Mouse (Mus musculus) hindbrain, embryonic 11.5 days (tissue): Measurements from ENCODE around the gene Dleu7. TPM values are rescaled to one million over a fixed set of nuclear protein-coding genes. Genes with fewer than 3 reads are reported as not detected.
A peak's percentile ranks its signal among the peaks of the same experiment; 100 is the strongest.

Experiments used
- ATAC-seq: fragments of 200-750 bp; cut with Nextera tagmentation; 2 replicates; pipeline ENCODE4 v1.8.0; 2017; ENCODE audit warnings: mild to moderate bottlenecking, moderate TSS enrichment, moderate library complexity; ENCODE audit not compliant: low FRiP score
- DNase-seq: peaks from one replicate; pipeline ENCODE4 v3.0.0-alpha.2; 2015; ENCODE audit warnings: low spot score
- H3K27ac ChIP-seq: fragments of 300-500 bp; sonication (generic); 2 replicates; pipeline ENCODE4 v1.5.1; 2014; ENCODE audit warnings: mild to moderate bottlenecking, low read depth, low read length
- H3K27me3 ChIP-seq: fragments of 300-500 bp; sonication (generic); 2 replicates; pipeline ENCODE4 v1.6.1; 2014; ENCODE audit warnings: mild to moderate bottlenecking, low read length, moderate library complexity, mixed read lengths; ENCODE audit not compliant: control insufficient read depth, insufficient read depth
- H3K36me3 ChIP-seq: fragments of 300-500 bp; sonication (generic); 2 replicates; pipeline ENCODE4 v1.6.1; 2014; ENCODE audit warnings: mild to moderate bottlenecking, low read length, moderate library complexity, mixed read lengths; ENCODE audit not compliant: control insufficient read depth, insufficient read depth
- H3K4me1 ChIP-seq: fragments of 300-500 bp; sonication (generic); replicated peaks from 2 replicates; pipeline ENCODE4 v1.6.1; 2014; ENCODE audit warnings: low read length, mixed read lengths; ENCODE audit not compliant: control insufficient read depth, insufficient read depth
- H3K4me2 ChIP-seq: fragments of 300-500 bp; sonication (generic); replicated peaks from 2 replicates; pipeline ENCODE4 v1.6.1; 2014; ENCODE audit warnings: mild to moderate bottlenecking, low read depth, low read length
- H3K4me3 ChIP-seq: fragments of 300-500 bp; sonication (generic); 2 replicates; pipeline ENCODE4 v1.5.1; 2014; ENCODE audit warnings: low read depth, low read length
- H3K9ac ChIP-seq: fragments of 300-500 bp; sonication (generic); 2 replicates; pipeline ENCODE4 v1.6.1; 2014; ENCODE audit warnings: low read depth, low read length
- H3K9me3 ChIP-seq: fragments of 300-500 bp; sonication (generic); 2 replicates; pipeline ENCODE4 v1.6.1; 2016; ENCODE audit warnings: low read length; ENCODE audit not compliant: control insufficient read depth
- WGBS: fragments of 180-500 bp; shearing (Covaris S2); extraction: QIAGEN DNeasy Blood & Tissue Kit; methylation state at CpG from one replicate; pipeline ENCODE4 v1.1.7; 2014; 5-methylcytosine and 5-hydroxymethylcytosine counted together
- polyA plus RNA-seq: library from polyadenylated mRNA; unstranded; fragments of >200 nt; fragmentation: Nextera tagmentation; extraction: Ambion mirVana; gene quantifications from 2 replicates; pipeline ENCODE4 v1.2.1, GENCODE M21; 2014

The Dleu7 gene
- polyA plus RNA-seq, 1 experiment from 2014 or later = 1.6 TPM

DNA sequence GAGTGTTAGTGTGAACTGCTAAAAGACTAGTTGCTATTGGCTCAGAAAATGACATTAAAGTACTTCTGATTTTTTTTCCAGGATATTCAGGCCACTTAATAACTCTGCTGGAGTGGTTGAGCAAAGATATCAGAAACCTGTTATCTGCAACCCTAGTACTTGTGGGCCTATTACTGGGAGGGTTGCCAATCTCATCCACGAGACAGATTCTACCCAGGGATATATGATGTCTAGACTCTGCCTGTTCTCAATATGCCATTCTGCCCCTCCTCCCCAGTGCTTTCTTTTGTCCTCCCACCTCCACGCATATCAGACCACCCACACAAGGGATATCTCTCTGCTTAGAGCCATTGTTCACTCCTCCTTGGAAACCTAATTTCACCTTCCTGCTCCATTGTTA, 49.3 kb downstream of the Dleu7 start:
- H3K4me2 ChIP-seq = no peak overlapping the region
- no peaks in the 10 kb centered on the region for H3K4me1 ChIP-seq
- DNase-seq (no peak), ATAC-seq (no peak)
- H3K4me3 ChIP-seq = no peak overlapping the region
- no peak overlapping the region for H3K27ac ChIP-seq
- H3K27me3 ChIP-seq = no peaks in the 10 kb centered on the region
- no peaks in the 10 kb centered on the region for H3K9me3 ChIP-seq
- no peaks in the 10 kb centered on the region for H3K36me3 ChIP-seq
- no peak overlapping the region for H3K9ac ChIP-seq
- 88% methylated on average over 2 of the region's 2 CpGs for WGBS

DNA sequence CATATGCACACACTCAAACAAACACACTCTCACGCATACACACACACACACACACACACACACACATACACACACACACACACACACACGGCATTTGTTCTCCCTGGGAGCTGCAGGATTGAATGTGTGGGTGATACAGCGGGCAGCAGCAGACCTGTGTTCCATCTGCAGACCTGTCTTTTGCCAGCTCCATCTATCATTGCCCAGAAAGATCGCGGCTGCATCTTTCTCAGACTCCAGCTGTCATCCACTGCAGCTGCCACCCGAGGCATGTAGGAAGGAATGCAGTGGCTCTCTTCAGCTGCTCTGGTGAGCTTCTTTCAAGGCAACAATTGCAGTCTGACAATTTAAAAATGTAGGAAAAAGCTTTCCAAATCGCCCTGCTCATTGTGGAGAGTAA, 56.9 kb downstream of the Dleu7 start:
- no peaks in the 10 kb centered on the region for H3K27me3 ChIP-seq
- no peak for ATAC-seq
- 60% methylated on average over 7 of the region's 7 CpGs for WGBS
- no peak overlapping the region for H3K4me3 ChIP-seq
- H3K4me1 ChIP-seq = no peaks in the 10 kb centered on the region
- no peaks in the 10 kb centered on the region for H3K36me3 ChIP-seq
- H3K4me2 ChIP-seq = no peak overlapping the region
- no peaks in the 10 kb centered on the region for H3K9me3 ChIP-seq
- no peak for DNase-seq
- no peak overlapping the region for H3K27ac ChIP-seq
- no peak overlapping the region for H3K9ac ChIP-seq

DNA sequence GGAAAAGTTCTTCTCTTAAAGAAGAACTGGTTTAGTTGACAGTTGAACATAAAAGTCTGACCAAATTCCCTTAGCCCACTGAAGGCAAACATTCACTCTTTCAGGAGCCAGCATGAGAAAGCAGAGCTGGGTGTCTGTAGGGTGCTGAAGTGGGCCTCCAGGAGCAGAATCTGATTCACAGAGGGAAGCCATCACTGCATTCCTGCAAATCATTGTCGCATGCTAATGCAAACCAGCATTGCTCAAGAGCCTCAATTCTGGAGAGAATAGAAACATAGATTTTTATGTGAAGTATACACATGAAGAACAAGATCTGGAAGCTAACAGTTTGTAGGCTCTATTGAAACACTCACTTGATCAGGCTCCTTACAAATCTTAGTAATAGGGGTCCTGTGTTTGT, 57.6 kb downstream of the Dleu7 start:
- ATAC-seq = no peak
- Histone ChIP-seq H3K4me2 (no peak overlapping the region), H3K27ac (no peak overlapping the region), H3K9me3 (no peaks in the 10 kb centered on the region), H3K4me3 (no peak overlapping the region), H3K27me3 (no peaks in the 10 kb centered on the region), H3K9ac (no peak overlapping the region), H3K4me1 (no peaks in the 10 kb centered on the region), H3K36me3 (no peaks in the 10 kb centered on the region)
- DNase-seq = no peak
- WGBS = 74% methylated on average over 1 of the region's 1 CpGs

DNA sequence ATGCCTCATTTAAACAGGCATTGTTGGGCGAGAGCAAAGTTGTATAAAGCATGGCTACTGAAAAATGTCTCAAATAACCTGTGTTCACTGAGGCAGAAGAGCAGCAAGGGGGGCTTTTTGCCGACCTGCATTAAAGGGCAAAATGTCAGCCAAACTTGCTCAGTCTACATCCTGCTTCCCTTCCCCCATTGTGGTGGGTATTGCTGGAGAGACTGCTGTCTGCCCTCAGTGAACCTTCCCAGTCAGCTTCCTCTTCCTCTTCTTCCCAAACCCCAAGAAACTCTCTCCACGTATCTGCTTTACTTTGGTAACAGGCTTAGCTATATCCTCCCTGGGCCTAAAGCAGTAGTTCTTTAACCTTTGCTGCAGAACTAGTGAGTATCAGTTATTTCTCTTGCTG, 61.9 kb downstream of the Dleu7 start:
- Histone ChIP-seq H3K4me1 (no peaks in the 10 kb centered on the region), H3K4me3 (no peak overlapping the region), H3K9ac (no peak overlapping the region), H3K4me2 (no peak overlapping the region), H3K36me3 (no peaks in the 10 kb centered on the region), H3K9me3 (no peaks in the 10 kb centered on the region), H3K27ac (no peak overlapping the region), H3K27me3 (no peaks in the 10 kb centered on the region)
- 43% methylated on average over 3 of the region's 3 CpGs for WGBS
- ATAC-seq (no peak), DNase-seq (no peak)

DNA sequence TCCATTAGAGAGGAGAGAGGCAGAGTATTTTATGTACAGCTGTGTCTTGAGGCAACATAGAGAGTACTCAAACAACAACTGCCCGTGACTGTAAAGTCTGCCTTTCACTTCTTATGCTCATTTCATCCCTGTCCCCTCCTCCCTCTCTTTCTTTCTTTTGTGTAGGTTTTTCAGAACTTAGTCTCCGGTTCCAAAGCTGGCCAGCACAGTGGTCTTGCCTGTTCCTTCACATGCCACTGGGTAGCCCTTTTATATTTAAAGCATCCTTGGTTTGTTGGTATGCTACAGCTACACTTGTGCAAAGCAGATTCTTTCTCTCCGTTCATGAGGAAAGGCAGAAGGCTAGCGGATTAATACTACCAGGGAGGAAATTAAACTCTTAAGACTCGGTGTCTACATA, 65.7 kb downstream of the Dleu7 start:
- Histone ChIP-seq H3K4me3 (no peak overlapping the region), H3K27ac (no peak overlapping the region), H3K9me3 (no peaks in the 10 kb centered on the region), H3K4me1 (no peaks in the 10 kb centered on the region), H3K27me3 (no peaks in the 10 kb centered on the region), H3K36me3 (no peaks in the 10 kb centered on the region), H3K9ac (no peak overlapping the region), H3K4me2 (no peak overlapping the region)
- 69% methylated on average over 5 of the region's 5 CpGs for whole genome bisulfite sequencing
- DNase-seq = no peak
- no peak for ATAC-seq

DNA sequence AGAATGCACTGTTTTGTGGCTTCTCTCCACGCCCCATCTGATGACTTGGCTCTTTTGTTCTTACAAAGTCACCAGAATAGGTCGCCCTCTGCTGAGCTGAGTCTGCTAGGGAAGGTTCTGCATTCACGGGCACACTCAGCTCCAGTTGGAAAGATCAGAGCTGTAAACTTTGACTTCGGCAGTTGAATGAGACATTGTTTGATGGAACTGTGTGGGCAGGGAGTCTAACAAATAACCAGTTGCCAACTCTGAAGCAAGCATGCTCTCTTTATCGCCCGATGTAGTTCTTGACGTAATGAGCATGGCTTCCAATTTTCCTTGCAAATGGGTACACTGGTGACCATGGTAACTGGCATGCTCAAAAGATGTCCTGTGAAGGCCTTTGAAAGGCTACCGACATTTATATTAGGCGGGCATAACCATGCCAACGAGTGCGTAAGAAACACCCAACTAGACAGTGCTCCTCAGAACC, 66.2 kb downstream of the Dleu7 start:
- no peaks in the 10 kb centered on the region for H3K36me3 ChIP-seq
- H3K27me3 ChIP-seq = no peaks in the 10 kb centered on the region
- no peaks in the 10 kb centered on the region for H3K9me3 ChIP-seq
- H3K4me1 ChIP-seq = no peaks in the 10 kb centered on the region
- no peak overlapping the region for H3K27ac ChIP-seq
- DNase-seq (peak; percentile 47), ATAC-seq (peak; percentile 38)
- H3K4me2 ChIP-seq = no peak overlapping the region
- H3K4me3 ChIP-seq = no peak overlapping the region
- WGBS = 51% methylated on average over 11 of the region's 11 CpGs
- no peak overlapping the region for H3K9ac ChIP-seq

Other genes starting within 250 kb of the Dleu7 start
- 62.1 and 62.9 TPM in 2 replicates for gene Rnaseh2b, start 458 bp downstream of the Dleu7 start, polyA plus RNA-seq
- gene Gucy1b2, start 163.2 kb upstream of the Dleu7 start, polyA plus RNA-seq = 0.14 and 0.18 TPM in 2 replicates